Mouse (Mus musculus): ENCODE data around the gene Map3k1. TPM values are rescaled to one million over a fixed set of nuclear protein-coding genes. Genes with fewer than 3 reads are reported as not detected.

Gene Map3k1
- total and polyA plus RNA-seq, 3 experiments, result 10.7 to 48.7 (median 13.4) TPM

GRCm38 (mm10) chr13:111817773-111818172 is 9.0 kb upstream of the Map3k1 start:
- TF ChIP-seq ZC3H11A (IDR thresholded peaks at IDR 0.05; ENCODE audit: low read depth, low read length) (no peak), GABPA (IDR thresholded peaks at IDR 0.05; ENCODE audit: insufficient replicate concordance, low read depth, low read length) (no peak), ETS1 (conservative IDR thresholded peaks at IDR 0.05; ENCODE audit: low read depth, low read length) (no peak), CHD2 (IDR thresholded peaks at IDR 0.05; ENCODE audit: low read length) (no peak), CTCF (conservative IDR thresholded peaks at IDR 0.05 in 1 of 2, IDR thresholded peaks at IDR 0.05 in 1 of 2; ENCODE audit: low read depth in 2 of 2, low read length in 2 of 2) (no peak)
- Histone ChIP-seq H3K27ac (ENCODE audit: insufficient read depth, low read depth) (no peak overlapping the region), H3K4me3 (replicated peaks in 1 of 3; ENCODE audit: low read depth in 2 of 3, low read length in 2 of 3, poor library complexity in 1 of 3) (no peak overlapping the region), H3K4me2 (ENCODE audit: insufficient read depth, low read depth, poor library complexity, severe bottlenecking) (no peak overlapping the region), H3K79me2 (replicated peaks; ENCODE audit: control insufficient read depth, extremely low read depth, insufficient read depth, poor library complexity, severe bottlenecking) (peaks cover 9% of the 10 kb centered on the region; the same call in 1 of the 2 replicates), H3K9me3 (replicated peaks; ENCODE audit: low read length) (peaks cover 6% of the 10 kb centered on the region), H3K27me3 (replicated peaks) (no peaks in the 10 kb centered on the region), H3K36me3 (replicated peaks in 1 of 2; ENCODE audit: control insufficient read depth in 1 of 2, insufficient read depth in 1 of 2, low read length in 1 of 2) (peaks cover 0 to 2% of the 10 kb centered on the region in 2 experiments), H3K9ac (ENCODE audit: insufficient read depth, low read depth) (no peak overlapping the region), H3K4me1 (ENCODE audit: control insufficient read depth in 1 of 2, insufficient read depth in 2 of 2) (peaks cover 9 to 32% of the 10 kb centered on the region in 2 experiments)
- no peak for DNase-seq (ENCODE audit: extremely low read depth)
- in situ Hi-C loops (cut with MboI; ENCODE audit: low pct_ligation_motif_present, low pct_unique_long_range_greater_than_20kb, low sequenced_read_pairs) (loop anchor here (5.0 to 10.0 kb wide), 2 partner anchors 120 to 167 kb away; no protein-coding TSS in a partner anchor), dilution Hi-C loops (cut with MboI; ENCODE audit: extremely low pct_ligation_motif_present, extremely low pct_unique_long_range_greater_than_20kb, low sequenced_read_pairs) (no loop called here)

DNA sequence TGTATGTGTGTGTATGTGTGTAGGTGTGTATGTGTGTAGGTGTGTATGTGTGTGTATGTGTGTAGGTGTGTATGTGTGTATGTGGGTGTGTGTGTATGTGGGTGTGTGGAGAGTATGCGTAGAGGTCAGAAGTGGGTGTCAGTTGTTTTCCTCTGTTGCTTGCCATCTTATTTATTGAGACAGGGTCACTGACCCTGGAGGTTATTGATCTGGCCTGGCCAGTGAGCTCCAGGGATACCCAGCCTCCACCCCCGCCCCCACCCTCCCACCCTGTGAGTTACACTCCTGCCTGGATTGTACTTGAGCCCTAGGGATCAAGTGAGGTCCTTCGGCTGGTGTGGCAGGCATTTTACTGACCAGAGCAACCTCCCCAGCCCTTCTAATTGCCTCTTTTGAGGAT is 7.6 kb upstream of the Map3k1 start:
- no peak for DNase-seq (ENCODE audit: extremely low read depth)
- in situ Hi-C loops (cut with MboI; ENCODE audit: low pct_ligation_motif_present, low pct_unique_long_range_greater_than_20kb, low sequenced_read_pairs) (loop anchor here (5.0 to 10.0 kb wide), 2 partner anchors 121 to 168 kb away; no protein-coding TSS in a partner anchor), dilution Hi-C loops (cut with MboI; ENCODE audit: extremely low pct_ligation_motif_present, extremely low pct_unique_long_range_greater_than_20kb, low sequenced_read_pairs) (no loop called here)
- Histone ChIP-seq H3K4me3 (replicated peaks in 1 of 3; ENCODE audit: low read depth in 2 of 3, low read length in 2 of 3, poor library complexity in 1 of 3) (no peak overlapping the region), H3K27me3 (replicated peaks) (no peaks in the 10 kb centered on the region), H3K4me1 (ENCODE audit: control insufficient read depth in 1 of 2, insufficient read depth in 2 of 2) (peaks cover 4 to 19% of the 10 kb centered on the region in 2 experiments), H3K4me2 (ENCODE audit: insufficient read depth, low read depth, poor library complexity, severe bottlenecking) (no peak overlapping the region), H3K9ac (ENCODE audit: insufficient read depth, low read depth) (no peak overlapping the region), H3K27ac (ENCODE audit: insufficient read depth, low read depth) (no peak overlapping the region), H3K9me3 (replicated peaks; ENCODE audit: low read length) (peaks cover 6% of the 10 kb centered on the region), H3K36me3 (replicated peaks in 1 of 2; ENCODE audit: control insufficient read depth in 1 of 2, insufficient read depth in 1 of 2, low read length in 1 of 2) (no peaks in the 10 kb centered on the region), H3K79me2 (replicated peaks; ENCODE audit: control insufficient read depth, extremely low read depth, insufficient read depth, poor library complexity, severe bottlenecking) (peaks cover 8% of the 10 kb centered on the region; the same call in 1 of the 2 replicates)
- TF ChIP-seq ZNF384 (IDR thresholded peaks at IDR 0.05; ENCODE audit: low read depth, low read length) (no peak), HCFC1 (IDR thresholded peaks at IDR 0.05; ENCODE audit: low read depth, low read length) (no peak), UBTF (IDR thresholded peaks at IDR 0.05; ENCODE audit: low read depth, low read length) (no peak), CHD2 (IDR thresholded peaks at IDR 0.05; ENCODE audit: low read length) (no peak)

GRCm38 (mm10) chr13:111815486-111815885 is 6.7 kb upstream of the Map3k1 start:
- TF ChIP-seq MAFK (IDR thresholded peaks at IDR 0.05; ENCODE audit: insufficient replicate concordance, low read length) (no peak), GABPA (IDR thresholded peaks at IDR 0.05; ENCODE audit: insufficient replicate concordance, low read depth, low read length) (no peak), ZNF384 (IDR thresholded peaks at IDR 0.05; ENCODE audit: low read depth, low read length) (no peak), ZC3H11A (IDR thresholded peaks at IDR 0.05; ENCODE audit: low read depth, low read length) (no peak), POLR2A (IDR thresholded peaks at IDR 0.05; ENCODE audit: low read depth, low read length) (no peak), ELF1 (IDR thresholded peaks at IDR 0.05; ENCODE audit: low read depth, low read length) (no peak), JUND (conservative IDR thresholded peaks at IDR 0.05; ENCODE audit: low read depth, low read length) (no peak), TCF12 (IDR thresholded peaks at IDR 0.05; ENCODE audit: low read depth, low read length) (no peak), MEF2A (IDR thresholded peaks at IDR 0.05; ENCODE audit: borderline replicate concordance, low read depth, low read length) (no peak), USF2 (conservative IDR thresholded peaks at IDR 0.05; ENCODE audit: low read depth, low read length) (no peak), ZMIZ1 (IDR thresholded peaks at IDR 0.05; ENCODE audit: low read depth, low read length) (no peak)
- Histone ChIP-seq H3K4me3 (replicated peaks in 1 of 3; ENCODE audit: low read depth in 2 of 3, low read length in 2 of 3, poor library complexity in 1 of 3) (no peak overlapping the region), H3K4me1 (ENCODE audit: control insufficient read depth in 1 of 2, insufficient read depth in 2 of 2) (peaks cover 0 to 10% of the 10 kb centered on the region in 2 experiments; a peak in 2 of 4 replicates), H3K27ac (ENCODE audit: insufficient read depth, low read depth) (no peak overlapping the region), H3K36me3 (replicated peaks in 1 of 2; ENCODE audit: control insufficient read depth in 1 of 2, insufficient read depth in 1 of 2, low read length in 1 of 2) (no peaks in the 10 kb centered on the region), H3K4me2 (ENCODE audit: insufficient read depth, low read depth, poor library complexity, severe bottlenecking) (no peak overlapping the region), H3K9ac (ENCODE audit: insufficient read depth, low read depth) (no peak overlapping the region), H3K27me3 (replicated peaks) (no peaks in the 10 kb centered on the region), H3K9me3 (replicated peaks; ENCODE audit: low read length) (peaks cover 6% of the 10 kb centered on the region), H3K79me2 (replicated peaks; ENCODE audit: control insufficient read depth, extremely low read depth, insufficient read depth, poor library complexity, severe bottlenecking) (no peaks in the 10 kb centered on the region)
- in situ Hi-C loops (cut with MboI; ENCODE audit: low pct_ligation_motif_present, low pct_unique_long_range_greater_than_20kb, low sequenced_read_pairs) (loop anchor here (5.0 to 10.0 kb wide), 2 partner anchors 122 to 169 kb away; no protein-coding TSS in a partner anchor), dilution Hi-C loops (cut with MboI; ENCODE audit: extremely low pct_ligation_motif_present, extremely low pct_unique_long_range_greater_than_20kb, low sequenced_read_pairs) (no loop called here)
- no peak for DNase-seq (ENCODE audit: extremely low read depth)
